Mouse (Mus musculus) right cerebral cortex, postnatal 4 days (tissue): ENCODE measurements at regions not wholly inside any gene's neighbourhood (a gene's known extent, or its start where the extent isn't known, plus 50 kb on each side); places are given as distances from the start of the nearest gene placed in this dataset.

Experiments
- DNase-seq: peaks from one replicate; pipeline ENCODE4 v3.0.0-alpha.2; 2022

DNA sequence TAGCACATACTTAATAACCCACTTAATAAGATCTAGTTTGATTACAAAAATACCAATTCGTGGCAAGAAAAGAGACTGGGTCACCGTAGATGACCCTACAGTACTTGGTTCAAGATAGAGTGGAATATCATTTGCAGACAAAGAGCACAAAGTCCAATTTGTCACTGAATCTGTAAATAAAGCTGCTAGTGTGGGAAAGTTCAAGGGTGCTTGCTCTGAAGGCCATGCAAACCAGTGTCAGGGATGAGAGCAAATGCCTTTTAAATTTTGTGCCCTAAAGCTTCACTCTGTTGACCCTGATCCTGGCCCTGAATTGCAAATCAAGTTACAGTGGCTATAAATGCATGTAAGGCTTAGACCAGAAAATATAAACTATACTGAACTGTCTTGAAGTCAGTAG is 113.1 kb downstream of the Cd55b start:
- no peak for DNase-seq

GRCm38 (mm10) chr1:130301828-130302386 is 120.9 kb downstream of the Cd55b start:
- peak; percentile 4 for DNase-seq

DNA sequence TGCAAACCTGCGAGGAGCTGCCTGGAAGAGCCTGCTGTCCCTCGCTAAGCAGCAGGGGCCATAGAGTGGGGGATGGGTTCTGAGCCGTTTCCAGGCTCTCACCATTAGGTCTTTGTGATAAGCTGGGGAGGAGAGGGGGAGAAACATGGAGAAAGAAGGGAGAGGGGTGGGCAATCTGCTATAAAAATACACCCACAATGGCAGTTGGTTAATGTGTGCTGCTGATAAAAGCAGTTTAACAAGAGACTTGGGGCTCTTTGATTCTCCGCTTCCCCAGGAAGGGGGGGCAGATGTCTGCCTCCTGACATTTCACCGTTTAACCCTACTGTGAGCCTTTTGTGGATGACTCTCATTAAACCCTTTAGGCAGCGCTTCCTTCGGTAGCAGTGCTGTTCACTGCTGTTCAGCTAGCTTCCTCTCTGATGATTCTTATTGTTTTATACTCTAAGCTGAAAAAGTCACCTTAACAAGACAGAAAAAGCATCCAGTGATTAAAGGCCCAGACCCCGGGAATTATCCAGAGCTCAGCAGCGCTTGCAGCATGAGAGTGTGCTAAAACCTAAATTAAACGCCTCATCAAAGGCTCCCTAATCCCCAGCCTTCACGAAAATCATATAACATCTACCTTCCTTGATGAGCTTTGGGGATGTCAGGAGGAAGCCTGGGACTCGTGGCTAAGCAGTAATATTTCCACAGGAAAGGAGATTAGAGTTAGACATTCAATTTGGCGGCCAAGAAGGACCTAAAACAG is 122.6 kb downstream of the Cd55b start:
- peak; percentile 13 for DNase-seq

DNA sequence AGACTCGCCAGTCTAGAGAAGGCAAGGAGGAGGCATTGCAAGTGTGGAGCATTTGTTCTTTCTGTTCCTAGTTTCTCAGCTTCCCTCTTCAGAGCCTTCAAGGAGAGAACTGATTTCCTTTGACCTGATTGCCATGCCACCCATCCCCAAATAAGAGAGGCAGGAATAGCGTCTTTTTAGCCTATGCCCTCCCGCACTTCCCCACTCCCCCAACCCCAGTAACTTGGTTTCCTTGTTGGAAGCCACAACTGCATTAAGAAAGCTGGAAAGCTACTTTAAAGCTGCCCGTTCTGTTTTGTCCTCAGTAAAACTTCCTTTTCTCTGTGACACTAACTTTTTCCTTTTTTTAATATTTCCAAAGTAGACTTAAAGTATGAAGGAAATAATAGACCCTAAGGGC is 123.2 kb downstream of the Cd55b start:
- DNase-seq, result no peak

GRCm38 (mm10) chr1:130299069-130299468 is 123.7 kb downstream of the Cd55b start:
- no peak for DNase-seq

GRCm38 (mm10) chr1:130298636-130299035 is 124.2 kb downstream of the Cd55b start:
- no peak for DNase-seq

GRCm38 (mm10) chr1:130297471-130297870 is 125.3 kb downstream of the Cd55b start:
- DNase-seq, result no peak

DNA sequence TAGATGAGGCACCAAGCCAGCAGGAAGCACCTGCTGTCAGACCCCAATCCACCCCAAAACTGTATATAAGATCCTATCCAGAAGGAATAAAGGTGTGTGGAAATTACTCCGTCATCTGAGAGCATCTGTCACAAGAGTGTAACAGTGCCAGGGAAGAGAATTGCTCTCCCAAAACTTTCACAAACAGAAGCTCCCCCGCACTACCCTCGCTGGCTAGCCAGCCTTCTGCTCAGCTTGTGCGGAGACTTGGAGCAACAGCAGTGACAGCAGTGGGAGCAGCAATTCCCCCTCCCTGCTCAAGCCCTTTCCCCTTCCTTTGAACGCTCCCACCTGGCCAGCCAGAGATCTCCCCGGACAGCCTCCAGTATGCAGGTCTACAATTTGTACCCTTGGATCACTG is 136.9 kb downstream of the Cd55b start:
- DNase-seq, result no peak

DNA sequence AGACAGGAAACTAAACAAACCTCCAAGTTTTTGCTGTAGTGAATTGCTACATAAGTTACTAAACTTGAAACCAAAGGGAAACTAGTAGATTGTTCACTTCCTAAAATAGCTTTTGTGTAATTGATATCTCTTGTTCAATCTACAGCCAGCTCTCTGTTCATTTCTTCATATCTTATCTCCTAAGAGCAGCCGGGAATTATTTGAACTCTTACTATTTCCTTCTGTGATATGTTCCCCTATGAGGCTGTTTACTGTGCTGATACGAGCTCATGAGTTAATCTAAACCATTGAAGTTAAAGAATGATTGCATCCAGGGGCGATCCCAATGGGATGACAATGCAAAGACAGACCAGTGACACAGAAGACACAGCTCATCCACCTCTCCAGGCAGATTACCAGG is 140.7 kb downstream of the Cd55b start:
- no peak for DNase-seq

DNA sequence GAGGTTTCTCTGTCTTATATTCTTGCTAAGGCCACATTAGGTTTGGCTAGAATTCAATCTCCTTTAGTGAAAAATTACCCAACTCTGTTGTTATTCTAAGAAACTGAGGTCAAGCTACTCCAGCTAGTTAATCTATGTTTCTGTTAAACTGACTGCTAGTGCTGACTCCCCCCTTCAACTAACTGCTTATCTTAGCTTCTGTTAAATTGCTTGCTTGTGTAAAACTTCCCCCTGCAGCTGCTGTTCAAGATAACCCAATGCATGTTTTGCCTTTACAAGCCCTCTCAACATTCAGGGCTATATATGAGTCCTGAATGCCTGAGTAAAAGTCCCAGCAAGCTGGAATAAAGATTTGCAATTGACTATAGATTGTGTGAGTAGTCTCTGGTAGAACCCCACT is 143.6 kb downstream of the Cd55b start:
- no peak for DNase-seq

DNA sequence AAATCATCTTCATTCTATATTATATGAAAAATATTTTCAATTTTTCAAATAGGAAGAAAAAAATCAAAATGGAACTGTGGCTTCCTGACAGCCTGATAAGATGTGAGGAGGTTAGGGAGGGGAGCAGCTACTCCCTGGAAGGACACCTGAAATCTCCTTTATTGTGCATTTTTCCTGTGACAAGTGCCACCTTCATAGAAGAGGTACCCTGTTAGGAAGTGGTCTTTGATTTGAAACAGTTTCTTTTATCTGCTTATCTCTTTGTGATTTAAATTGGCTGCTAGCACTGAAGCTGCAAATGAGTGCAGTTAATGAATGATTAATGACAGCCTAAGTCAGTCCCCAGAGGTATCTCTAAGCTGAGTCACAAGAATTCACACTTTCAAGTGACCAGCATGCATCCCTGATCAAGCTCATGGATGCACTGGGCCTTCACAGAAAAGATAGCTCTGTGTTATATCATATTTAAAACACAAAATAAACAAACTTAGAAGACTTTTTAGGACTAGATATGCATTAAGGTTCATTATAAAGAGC is 144.7 kb downstream of the Cd55b start:
- no peak for DNase-seq

DNA sequence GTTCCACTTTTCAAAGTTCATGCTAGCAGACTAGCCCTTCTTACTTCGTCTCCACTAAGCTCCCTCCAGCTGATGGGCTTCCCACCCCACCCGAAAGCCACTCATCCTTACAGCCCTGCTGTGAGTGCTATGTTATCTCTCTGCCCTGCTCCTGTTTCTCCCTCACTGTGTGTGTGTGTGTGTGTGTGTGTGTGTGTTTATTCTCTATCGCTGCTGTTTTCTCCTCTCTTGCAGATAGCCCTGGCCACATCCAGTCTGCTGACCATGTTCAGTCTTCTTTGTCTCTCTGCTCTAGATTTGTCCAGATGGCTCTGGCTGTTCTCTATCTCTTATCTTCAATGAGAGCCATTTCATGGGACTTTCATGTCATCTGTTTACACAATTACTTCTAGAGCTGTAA is 145.9 kb downstream of the Cd55b start:
- no peak for DNase-seq

DNA sequence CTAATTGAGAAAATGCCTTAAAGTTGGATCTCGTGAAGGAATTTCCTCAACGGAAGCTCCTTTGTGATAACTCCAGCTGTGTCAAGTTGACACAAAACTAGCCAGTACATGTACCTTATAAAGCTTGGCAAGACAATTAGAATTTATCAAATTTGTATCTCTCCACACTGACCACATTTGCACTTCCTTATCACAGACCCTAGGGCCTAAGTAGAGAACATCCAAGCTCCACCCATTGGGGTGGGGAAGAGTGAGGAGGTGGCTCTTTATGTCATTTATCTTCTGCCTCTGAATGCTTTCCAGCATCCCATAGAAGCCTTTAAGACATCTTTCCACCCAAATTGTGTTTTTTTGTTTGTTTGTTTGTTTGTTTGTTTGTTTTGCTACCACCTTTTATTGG is 146.8 kb downstream of the Cd55b start:
- no peak for DNase-seq

DNA sequence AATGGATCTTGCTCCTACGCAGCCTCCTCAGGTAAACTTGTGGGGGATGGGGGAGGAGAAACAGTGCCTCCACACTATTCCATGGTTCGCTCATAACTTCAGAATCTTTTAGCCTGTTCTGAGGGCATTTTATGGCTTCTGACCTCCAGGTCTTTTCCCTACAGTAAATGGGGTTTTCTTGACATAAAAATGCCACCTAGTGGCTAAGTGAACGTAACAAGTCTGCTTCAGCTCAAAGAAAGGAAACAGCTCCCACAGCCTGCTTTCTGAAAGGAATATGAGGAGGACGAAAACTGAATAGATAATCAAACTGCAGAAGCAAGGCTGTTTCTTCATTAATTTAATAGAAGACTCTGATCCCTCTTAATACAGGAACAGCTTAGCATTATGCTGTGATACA is 148.3 kb downstream of the Cd55b start:
- no peak for DNase-seq

GRCm38 (mm10) chr1:130270457-130270856 is 152.4 kb downstream of the Cd55b start:
- DNase-seq, result no peak
